Mouse (Mus musculus) stomach, postnatal 0 days (tissue): ENCODE measurements around the gene Fbxl4.

Source experiments
- CTCF ChIP-seq: IDR thresholded peaks from 2 replicates; pipeline ENCODE4 v1.5.1; 2016; ENCODE audit warnings: antibody characterized with exemption, low read depth, mild to moderate bottlenecking, moderate library complexity
- EP300 ChIP-seq: optimal IDR thresholded peaks from 2 replicates; pipeline ENCODE3; 2016; ENCODE audit warnings: antibody characterized with exemption

- TF ChIP-seq CTCF (no peak), EP300 (no peak)
Measured at GRCm38 (mm10) chr4:22477711-22478230, 120.4 kb downstream of the Fbxl4 start.
